Mouse (Mus musculus) Patski (cell line): ENCODE measurements around the gene Xxylt1. TPM values are rescaled to one million over a fixed set of nuclear protein-coding genes. Genes with fewer than 3 reads are reported as not detected.
A peak's percentile ranks its signal among the peaks of the same experiment; 100 is the strongest.

Experiments used
- ATAC-seq: fragments of 100-300 bp; one replicate; pipeline ENCODE4 v1.8.0; 2021
- CTCF ChIA-PET: fragments of 350-600 bp; sonication (Branson Sonifier 250); formaldehyde crosslinking; loops from one replicate; lab custom pipeline; 2022; ENCODE audit warnings: inconsistent platforms; lab: Charles Lee
- POLR2A ChIA-PET: fragments of 350-600 bp; sonication (Branson Sonifier 250); formaldehyde crosslinking; loops from one replicate; lab custom pipeline; 2022; ENCODE audit warnings: antibody characterized with exemption, inconsistent platforms; lab: Charles Lee
- DNase-seq: peaks from one replicate; pipeline ENCODE4 v3.0.0-alpha.2; 2011; ENCODE audit warnings: low read depth, low spot score
- H3K27me3 ChIP-seq: fragments of 371-371 bp; one replicate; pipeline ENCODE4 v1.5.1; 2021
- CTCF ChIP-seq: fragments of 100-300 bp; IDR thresholded peaks from one replicate; pipeline ENCODE4 v1.5.1; 2021
- in situ Hi-C: fragments of 300-500 bp; cut with MboI; formaldehyde crosslinking; loops from 3 replicates; pipeline ENCODE4 v1.11.1; 2018; ENCODE audit warnings: low pct_unique_long_range_greater_than_20kb, mixed read lengths
- polyA plus RNA-seq: library from polyadenylated mRNA; unstranded; gene quantifications from one replicate; pipeline ENCODE4 v1.2.3, GENCODE M21; 2021

Gene Xxylt1
- polyA plus RNA-seq, 1 experiment from 2014 or later: 27.6 TPM

DNA sequence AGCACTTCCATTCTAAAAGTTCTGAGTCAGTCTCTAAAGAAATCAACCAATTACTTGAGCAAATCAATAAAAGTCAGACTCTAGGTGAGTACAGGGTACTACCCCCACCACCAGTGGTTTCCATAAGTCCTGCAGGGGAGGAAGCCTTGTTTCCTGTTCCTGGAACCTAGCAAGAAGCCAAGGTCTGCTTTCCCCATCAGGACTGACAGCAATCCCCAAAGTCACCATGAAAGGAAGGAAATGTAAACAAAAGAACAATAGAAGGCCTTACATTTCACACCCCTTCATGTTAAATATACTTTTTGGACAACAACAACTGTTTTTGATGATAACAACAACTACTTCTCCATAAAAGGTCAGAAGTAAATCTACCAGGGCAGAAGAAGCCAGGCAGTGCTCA lies 53.6 kb downstream of the Xxylt1 start:
- CTCF ChIA-PET: no interaction called here
- ATAC-seq: no peak
- no peak for DNase-seq
- in situ Hi-C loops: no loop called here
- POLR2A ChIA-PET: no interaction called here
- H3K27me3 ChIP-seq: no peaks in the 10 kb centered on the region
- TF ChIP-seq CTCF: no peak

DNA sequence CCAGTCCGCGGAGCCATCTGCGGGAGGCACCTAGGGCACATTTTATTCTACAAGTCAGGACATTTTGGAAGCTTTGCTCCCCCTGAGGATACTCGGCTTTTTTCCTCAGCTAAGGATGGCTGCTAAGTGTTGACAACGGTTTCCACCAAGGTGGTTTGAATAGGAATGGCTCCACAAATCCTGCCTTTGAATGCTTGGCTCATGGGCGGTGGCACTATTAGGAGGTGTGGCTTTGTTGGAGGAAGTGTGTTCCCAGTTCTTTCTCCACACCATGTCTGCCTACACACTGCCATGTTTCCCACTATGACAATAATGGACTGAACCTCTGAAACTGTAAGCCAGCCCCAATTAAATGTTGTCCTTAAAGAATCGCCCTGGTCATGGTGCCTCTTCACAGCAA lies 55.7 kb downstream of the Xxylt1 start:
- TF ChIP-seq CTCF: no peak
- POLR2A ChIA-PET: no interaction called here
- no peak for ATAC-seq
- no peaks in the 10 kb centered on the region for H3K27me3 ChIP-seq
- no peak for DNase-seq
- in situ Hi-C loops: no loop called here
- CTCF ChIA-PET: interaction anchor here (0.6 kb wide), 1 partner anchor 17 kb away, joined by 3 read pairs; no protein-coding TSS in a partner anchor

DNA sequence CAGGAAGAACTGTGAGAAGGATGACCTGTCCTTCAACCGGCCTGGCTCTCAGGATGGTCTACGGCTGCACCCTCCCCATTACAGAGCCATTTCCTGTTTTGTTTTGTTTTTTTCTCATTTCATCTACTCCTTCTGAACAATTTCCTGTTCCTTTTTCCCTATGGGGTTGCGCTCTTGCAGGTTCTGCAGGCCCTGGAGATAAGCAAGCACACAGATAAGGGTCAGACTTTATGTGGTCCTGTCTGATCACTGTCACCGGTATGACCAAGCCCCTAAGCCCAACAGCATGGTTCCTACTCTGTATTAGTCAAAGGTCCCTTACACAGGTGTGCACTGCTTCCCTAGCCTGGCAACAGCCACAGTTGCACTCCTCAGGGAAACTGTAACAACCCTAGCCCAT lies 56.2 kb downstream of the Xxylt1 start:
- in situ Hi-C loops: no loop called here
- no peak for TF ChIP-seq CTCF
- DNase-seq (no peak), ATAC-seq (no peak)
- POLR2A ChIA-PET: no interaction called here
- CTCF ChIA-PET: interaction anchor here (1.6 kb wide), 1 partner anchor 10 kb away, joined by 6 read pairs; no protein-coding TSS in a partner anchor
- no peaks in the 10 kb centered on the region for H3K27me3 ChIP-seq

DNA sequence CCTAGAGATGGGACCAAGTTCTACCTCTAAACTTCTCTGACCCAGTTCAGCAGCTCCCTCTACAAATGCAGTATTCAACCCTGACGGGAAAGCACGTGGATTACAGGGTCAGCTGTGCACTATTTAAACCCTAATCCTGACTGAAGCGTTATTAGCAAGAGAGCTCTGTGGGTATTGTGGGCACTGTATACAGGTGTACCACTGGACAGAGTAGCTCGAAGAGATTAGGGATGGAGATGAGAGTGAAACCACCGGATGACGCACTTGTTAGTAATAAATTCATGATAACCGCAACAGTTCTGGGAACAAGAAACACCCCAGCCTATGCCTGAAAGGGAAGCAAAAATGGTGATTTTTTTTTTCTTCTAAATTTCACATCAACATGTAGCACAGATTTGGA lies 57.0 kb downstream of the Xxylt1 start:
- ChIA-PET POLR2A (no interaction called here), CTCF (interaction anchor here (1.6 kb wide), 1 partner anchor 9 kb away, joined by 6 read pairs; no protein-coding TSS in a partner anchor)
- no peak for DNase-seq
- no peaks in the 10 kb centered on the region for H3K27me3 ChIP-seq
- TF ChIP-seq CTCF: no peak
- ATAC-seq: no peak
- in situ Hi-C loops: no loop called here

DNA sequence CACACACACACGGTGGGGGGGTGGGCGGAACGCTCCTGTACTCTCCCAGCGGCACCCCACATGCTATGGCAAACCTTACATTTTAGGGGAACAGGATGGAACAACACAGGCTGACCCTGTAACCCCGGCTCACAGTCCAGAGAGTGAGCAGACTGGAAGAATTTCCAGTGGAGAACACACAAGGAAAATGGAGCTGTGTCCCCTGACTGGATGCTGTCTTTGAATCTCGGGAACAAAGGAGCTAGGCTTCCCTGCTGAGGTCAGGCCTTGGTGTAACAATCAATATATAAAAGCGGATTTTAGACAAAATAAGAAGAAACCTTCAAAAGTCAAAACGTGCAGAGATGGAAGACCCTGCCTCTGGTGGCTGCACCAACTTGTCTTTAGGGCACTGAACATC lies 57.4 kb downstream of the Xxylt1 start:
- ChIA-PET CTCF (interaction anchor here (1.6 kb wide), 1 partner anchor 9 kb away, joined by 6 read pairs; no protein-coding TSS in a partner anchor), POLR2A (no interaction called here)
- TF ChIP-seq CTCF: no peak
- no peaks in the 10 kb centered on the region for H3K27me3 ChIP-seq
- in situ Hi-C loops: no loop called here
- DNase-seq (no peak), ATAC-seq (no peak)

DNA sequence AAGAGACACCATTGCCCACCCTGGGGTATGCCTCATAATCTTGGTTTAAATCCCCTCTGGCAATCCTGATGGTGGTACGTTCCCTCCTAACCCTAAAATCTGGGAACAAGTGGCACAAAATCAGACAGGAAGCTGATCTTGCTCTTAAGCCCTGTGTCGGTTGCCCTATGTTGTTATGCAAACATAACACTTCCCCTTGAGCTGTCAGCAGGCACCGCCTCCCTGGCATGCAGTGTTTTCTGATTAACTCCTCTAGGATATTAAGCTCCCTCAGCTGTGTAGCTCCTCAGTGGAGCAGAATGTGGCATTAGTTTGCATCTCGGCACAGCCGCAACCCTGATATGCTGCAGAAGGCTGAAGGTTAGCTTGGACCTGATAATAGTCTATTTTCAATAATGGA lies 58.9 kb downstream of the Xxylt1 start:
- no peak for DNase-seq
- CTCF ChIA-PET: interaction anchor here (1.4 to 2.3 kb wide), 2 partner anchors 12 to 34 kb away, joined by 3 to 9 read pairs; no protein-coding TSS in a partner anchor

DNA sequence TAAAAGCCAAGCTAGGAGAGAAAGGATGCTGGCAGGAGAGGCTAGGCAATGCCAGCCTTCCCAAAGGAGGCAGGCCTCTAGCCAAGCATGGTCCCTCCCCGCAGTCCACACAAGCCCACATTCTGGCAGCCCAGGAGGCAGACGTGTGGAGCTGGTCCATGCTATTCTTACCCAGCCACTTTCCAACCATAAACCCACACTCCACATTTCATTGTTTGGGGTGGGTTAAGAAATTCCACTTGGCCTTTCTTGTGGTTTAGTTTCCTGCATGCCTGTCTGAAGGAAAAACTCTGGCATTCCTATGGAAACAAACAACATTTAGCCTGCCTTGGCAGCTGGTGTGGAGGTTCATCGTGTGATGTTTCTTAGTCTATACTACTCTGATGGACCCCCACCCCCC lies 61.7 kb downstream of the Xxylt1 start:
- DNase-seq (peak; percentile 44), ATAC-seq (no peak)
- in situ Hi-C loops: no loop called here
- ChIA-PET CTCF (no interaction called here), POLR2A (interaction anchor here (0.5 kb wide), 1 partner anchor 259 kb away, joined by 4 read pairs; no protein-coding TSS in a partner anchor)
- no peak for TF ChIP-seq CTCF
- H3K27me3 ChIP-seq: no peaks in the 10 kb centered on the region

More for the DNA sequence above, 58.9 kb downstream of the Xxylt1 start:
- TF ChIP-seq CTCF: no peak
- H3K27me3 ChIP-seq: no peaks in the 10 kb centered on the region
- in situ Hi-C loops: no loop called here
- POLR2A ChIA-PET: no interaction called here
- no peak for ATAC-seq

DNA sequence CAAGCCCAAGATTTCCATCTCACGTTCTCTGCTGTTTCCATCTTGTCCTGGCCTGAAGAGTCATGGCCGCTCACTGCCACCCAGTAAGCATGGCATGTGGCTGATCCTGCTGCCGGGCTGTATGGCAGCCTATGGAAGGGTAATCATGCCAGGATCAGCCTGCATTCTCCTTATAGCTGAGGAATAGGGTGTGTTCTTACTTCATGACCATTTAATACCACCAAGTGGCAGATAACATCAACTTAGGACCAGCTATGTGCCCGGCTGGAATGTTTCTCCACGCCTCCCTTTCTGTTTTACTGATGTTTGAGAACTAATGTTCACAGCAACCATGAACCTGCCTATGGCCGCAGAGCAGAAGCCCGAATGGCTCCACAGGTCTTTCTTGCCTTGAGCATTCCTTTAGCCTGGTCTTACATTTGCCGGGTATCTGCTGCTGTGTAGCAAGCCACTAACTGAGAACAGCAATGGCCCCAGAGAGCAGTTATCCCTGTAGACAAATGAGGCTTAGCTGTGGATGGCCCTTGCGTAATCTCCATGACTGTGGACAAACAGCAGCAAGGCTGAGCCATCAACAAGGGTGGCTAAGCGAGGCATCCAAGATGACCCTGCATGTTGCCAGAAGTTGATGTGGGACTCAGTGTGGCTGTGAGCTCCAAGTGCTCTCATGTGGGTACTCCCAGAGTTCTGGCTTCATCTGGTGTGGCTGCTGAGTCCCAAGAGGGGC lies 63.4 kb downstream of the Xxylt1 start:
- DNase-seq (no peak), ATAC-seq (no peak)
- TF ChIP-seq CTCF: no peak
- in situ Hi-C loops: no loop called here
- ChIA-PET POLR2A (no interaction called here), CTCF (interaction anchor here (0.8 kb wide), 1 partner anchor 53 kb away, joined by 3 read pairs; no protein-coding TSS in a partner anchor)
- no peaks in the 10 kb centered on the region for H3K27me3 ChIP-seq

DNA sequence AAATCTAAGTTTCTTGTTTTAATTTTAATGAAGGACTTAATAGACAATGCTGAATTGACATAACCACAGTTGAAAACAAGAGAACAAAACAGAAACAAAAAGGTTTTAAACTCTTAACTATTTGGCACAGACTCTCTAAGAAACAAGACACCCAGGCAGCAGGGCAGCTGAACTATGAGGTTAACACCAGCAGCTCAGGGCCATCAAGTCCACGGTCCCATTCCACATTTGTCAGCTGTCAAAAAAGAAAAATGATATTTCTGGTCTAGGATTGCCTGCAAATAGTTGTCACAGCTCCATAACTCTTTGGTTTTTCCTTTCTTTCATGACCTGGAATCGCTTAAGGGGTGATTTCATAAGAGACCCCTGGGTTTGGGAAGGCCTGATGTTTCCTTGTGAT lies 64.6 kb downstream of the Xxylt1 start:
- POLR2A ChIA-PET: no interaction called here
- no peak for TF ChIP-seq CTCF
- no peaks in the 10 kb centered on the region for H3K27me3 ChIP-seq
- in situ Hi-C loops: no loop called here
- no peak for ATAC-seq
- CTCF ChIA-PET: interaction anchor here (0.8 to 1.2 kb wide), 2 partner anchors 11 to 54 kb away, joined by 3 read pairs; no protein-coding TSS in a partner anchor
- no peak for DNase-seq

DNA sequence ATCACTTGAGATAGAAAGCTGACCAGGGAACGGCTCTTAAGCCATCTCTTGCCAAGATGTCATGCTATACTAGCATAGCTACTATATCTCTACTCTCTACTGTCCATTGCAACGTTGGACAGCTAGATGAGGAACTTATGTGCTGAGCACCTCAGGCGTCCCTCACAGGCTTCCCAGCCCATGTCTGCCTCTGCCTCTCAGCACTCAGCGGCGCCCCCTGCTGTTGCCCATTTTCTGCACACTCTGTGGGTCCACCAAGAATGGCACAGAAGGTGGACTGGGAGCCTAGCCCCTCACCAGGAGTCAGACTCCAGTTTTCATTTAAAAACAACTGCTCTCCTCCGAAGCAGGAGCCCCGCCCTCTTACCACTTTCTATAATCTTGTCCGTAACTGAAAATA lies 65.1 kb downstream of the Xxylt1 start:
- DNase-seq (no peak), ATAC-seq (no peak)
- no peak for TF ChIP-seq CTCF
- no peaks in the 10 kb centered on the region for H3K27me3 ChIP-seq
- in situ Hi-C loops: no loop called here
- POLR2A ChIA-PET: no interaction called here
- CTCF ChIA-PET: interaction anchor here (1.2 to 2.2 kb wide), 2 partner anchors 8 to 10 kb away, joined by 3 to 6 read pairs; no protein-coding TSS in a partner anchor

DNA sequence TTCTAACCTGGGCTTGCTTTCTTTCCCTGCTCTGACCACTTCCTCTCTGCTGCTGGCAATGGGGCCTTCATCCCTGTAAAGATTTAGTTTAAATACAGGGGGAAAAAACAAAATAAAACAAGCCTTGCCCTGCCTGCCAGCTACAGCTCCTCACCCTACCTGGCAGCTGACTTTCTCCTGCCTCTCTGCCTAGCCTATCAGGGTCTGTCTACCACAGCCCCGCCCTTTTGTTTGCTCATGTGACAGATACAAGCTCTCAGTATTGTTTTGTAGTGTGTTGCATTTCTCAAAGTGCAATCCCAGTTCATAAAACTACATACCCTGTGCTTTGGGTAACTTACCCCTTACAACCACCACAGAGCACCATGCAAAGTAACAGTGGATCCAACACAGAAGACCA lies 66.0 kb downstream of the Xxylt1 start:
- no peaks in the 10 kb centered on the region for H3K27me3 ChIP-seq
- ATAC-seq: no peak
- TF ChIP-seq CTCF: no peak
- in situ Hi-C loops: no loop called here
- no peak for DNase-seq
- CTCF ChIA-PET: interaction anchor here (2.2 kb wide), 1 partner anchor 9 kb away, joined by 6 read pairs; no protein-coding TSS in a partner anchor
- POLR2A ChIA-PET: no interaction called here
